Mouse (Mus musculus): ENCODE measurements around the gene Fcgr3.

The Fcgr3 gene

GRCm38 (mm10) chr1:171011733-171012132 lies 53.0 kb downstream of the Fcgr3 start:
- DNase-seq (ENCODE audit: low spot score in 2 of 2) = no peak

GRCm38 (mm10) chr1:171006905-171007304 lies 57.8 kb downstream of the Fcgr3 start:
- no peak for DNase-seq (ENCODE audit: low spot score in 2 of 2)

GRCm38 (mm10) chr1:171006335-171006734 lies 58.4 kb downstream of the Fcgr3 start:
- DNase-seq (ENCODE audit: low spot score in 2 of 2) = no peak

GRCm38 (mm10) chr1:171005586-171005985 lies 59.1 kb downstream of the Fcgr3 start:
- no peak for DNase-seq (ENCODE audit: low spot score in 2 of 2)

- DNase-seq (ENCODE audit: low spot score in 2 of 2) = no peak
Observed at GRCm38 (mm10) chr1:171005081-171005480, 59.7 kb downstream of the Fcgr3 start.
